Mouse (Mus musculus): Measurements from ENCODE around the gene Scn1a. TPM values are rescaled to one million over a fixed set of nuclear protein-coding genes. Genes with fewer than 3 reads are reported as not detected.

Gene Scn1a
- polyA plus RNA-seq, 1 experiment from 2014 or later = 2.7 TPM

DNA sequence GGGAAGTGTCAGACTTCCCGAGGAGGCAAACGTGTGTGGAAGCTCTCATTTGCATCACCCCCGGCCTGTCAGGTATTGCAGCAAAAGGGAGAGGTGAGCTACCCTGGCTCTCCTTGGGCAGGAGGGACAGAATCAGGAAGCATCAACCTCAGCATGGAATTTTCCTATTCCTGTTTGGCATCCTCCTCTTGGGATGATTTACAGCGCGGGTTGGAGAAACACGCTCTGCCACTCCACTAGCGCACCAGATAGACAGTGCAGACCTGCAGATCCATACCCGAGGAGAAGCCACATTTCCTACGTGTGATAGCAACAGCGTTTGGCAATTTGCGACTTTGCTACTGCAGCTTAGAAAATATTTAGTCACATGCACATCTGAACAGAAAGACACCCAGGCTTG lies 32.2 kb downstream of the Scn1a start:
- Histone ChIP-seq H3K27me3 (peaks cover 24% of the 10 kb centered on the region), H3K36me3 (no peaks in the 10 kb centered on the region), H3K27ac (no peak overlapping the region), H3K4me3 (peak overlapping the region; percentile 52), H3K4me2 (replicated peaks) (peak overlapping the region; percentile 82), H3K9me3 (no peaks in the 10 kb centered on the region), H3K4me1 (peaks cover 13% of the 10 kb centered on the region; the same call in 1 of the 2 replicates), H3K9ac (peak overlapping the region; percentile 39; the same call in 1 of the 2 replicates)
- WGBS = 14% methylated on average over 11 of the region's 11 CpGs
- ATAC-seq (ENCODE audit: low FRiP score, low read depth) = no peak

DNA sequence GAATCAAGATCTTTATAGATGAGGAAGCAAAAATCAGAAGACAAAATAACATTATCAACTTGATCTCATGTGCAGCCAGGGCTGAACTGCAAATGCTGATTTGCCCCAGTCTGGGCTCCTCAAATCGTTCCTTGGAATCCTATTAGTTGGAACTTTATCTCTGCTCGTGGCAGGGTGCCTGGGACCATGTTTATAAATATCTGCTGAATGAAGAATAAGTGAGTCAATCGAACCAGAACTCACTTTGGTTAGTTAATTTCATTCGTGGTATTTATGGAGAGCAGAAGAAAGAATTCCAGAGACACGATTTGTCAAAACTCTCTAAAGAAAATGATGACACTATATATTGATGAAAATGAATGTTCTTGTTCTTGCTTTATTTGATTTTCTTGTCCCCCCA lies 48.1 kb downstream of the Scn1a start:
- Histone ChIP-seq H3K36me3 (no peaks in the 10 kb centered on the region), H3K4me1 (no peaks in the 10 kb centered on the region), H3K27ac (no peak overlapping the region), H3K4me2 (replicated peaks) (no peak overlapping the region), H3K9me3 (no peaks in the 10 kb centered on the region), H3K27me3 (no peaks in the 10 kb centered on the region), H3K4me3 (no peak overlapping the region), H3K9ac (no peak overlapping the region)
- 82% methylated on average over 5 of the region's 5 CpGs for WGBS
- no peak for ATAC-seq (ENCODE audit: low FRiP score, low read depth)

DNA sequence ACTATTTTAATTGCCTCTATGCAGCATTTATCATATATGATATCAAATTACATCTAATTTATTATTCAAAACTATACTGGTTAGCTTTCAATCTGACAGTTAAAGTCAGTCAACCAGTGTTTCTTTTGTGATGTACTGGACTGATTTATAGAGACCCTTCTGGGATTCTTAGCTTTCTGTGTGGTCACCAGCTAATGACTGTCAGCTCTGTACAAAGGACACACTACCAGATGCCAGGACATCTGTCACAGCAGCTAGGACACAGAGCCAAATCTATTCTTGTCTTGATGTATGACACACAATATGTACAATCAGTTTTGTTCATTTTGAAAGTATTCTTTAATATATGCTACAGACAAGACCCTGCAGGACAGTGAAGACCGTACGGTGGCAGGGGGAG lies 72.7 kb downstream of the Scn1a start:
- Histone ChIP-seq H3K4me3 (no peak overlapping the region), H3K9me3 (no peaks in the 10 kb centered on the region), H3K4me1 (no peaks in the 10 kb centered on the region), H3K27me3 (no peaks in the 10 kb centered on the region), H3K27ac (no peak overlapping the region), H3K4me2 (replicated peaks) (no peak overlapping the region), H3K9ac (no peak overlapping the region), H3K36me3 (no peaks in the 10 kb centered on the region)
- ATAC-seq (ENCODE audit: low FRiP score, low read depth) = no peak
- 91% methylated on average over 2 of the region's 2 CpGs for WGBS

DNA sequence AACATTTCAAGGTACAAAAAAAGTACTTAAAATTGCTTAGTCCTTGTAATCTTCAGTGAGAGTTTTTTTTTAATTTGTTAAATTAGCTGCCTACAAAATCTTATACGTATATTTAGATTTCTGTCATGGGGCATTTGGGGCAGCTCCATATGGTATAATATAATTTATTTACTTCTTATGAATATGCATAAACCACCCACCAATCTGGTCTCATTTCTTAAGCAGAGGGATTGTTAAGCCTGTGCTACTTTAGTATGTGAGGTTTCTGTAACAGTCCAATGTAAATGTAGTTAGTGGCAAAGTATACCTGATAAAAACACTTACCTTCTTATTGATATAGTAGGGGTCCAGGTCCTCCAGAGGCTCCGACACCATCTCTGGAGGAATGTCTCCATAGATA lies 90.0 kb downstream of the Scn1a start:
- Histone ChIP-seq H3K9ac (no peak overlapping the region), H3K4me1 (no peaks in the 10 kb centered on the region), H3K9me3 (no peaks in the 10 kb centered on the region), H3K27ac (no peak overlapping the region), H3K4me3 (no peak overlapping the region), H3K36me3 (no peaks in the 10 kb centered on the region), H3K4me2 (replicated peaks) (no peak overlapping the region), H3K27me3 (no peaks in the 10 kb centered on the region)
- WGBS = 87% methylated on average over 2 of the region's 2 CpGs
- no peak for ATAC-seq (ENCODE audit: low FRiP score, low read depth)

DNA sequence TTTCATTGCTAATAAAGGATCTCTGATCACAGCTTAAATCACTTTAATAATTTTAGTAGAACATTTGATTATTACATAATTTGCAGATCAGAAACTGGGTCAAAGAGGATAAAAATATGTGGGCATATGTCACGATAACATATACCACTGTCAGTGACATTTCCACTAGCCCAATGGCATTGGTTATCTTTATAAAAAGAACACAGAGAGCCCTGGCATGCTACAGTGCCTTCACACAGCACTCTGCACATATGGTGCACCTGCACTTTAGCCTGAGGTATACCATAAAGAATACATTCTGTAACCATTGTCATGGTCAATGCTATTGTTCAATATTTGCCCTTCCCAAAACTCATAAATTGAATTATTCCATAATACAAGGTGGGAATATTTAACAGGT lies 94.0 kb downstream of the Scn1a start:
- Histone ChIP-seq H3K4me2 (replicated peaks) (no peak overlapping the region), H3K4me1 (no peaks in the 10 kb centered on the region), H3K27ac (no peak overlapping the region), H3K9me3 (no peaks in the 10 kb centered on the region), H3K4me3 (no peak overlapping the region), H3K9ac (no peak overlapping the region), H3K27me3 (no peaks in the 10 kb centered on the region), H3K36me3 (no peaks in the 10 kb centered on the region)
- WGBS = 90% methylated on average over 1 of the region's 1 CpGs
- ATAC-seq (ENCODE audit: low FRiP score, low read depth) = no peak

DNA sequence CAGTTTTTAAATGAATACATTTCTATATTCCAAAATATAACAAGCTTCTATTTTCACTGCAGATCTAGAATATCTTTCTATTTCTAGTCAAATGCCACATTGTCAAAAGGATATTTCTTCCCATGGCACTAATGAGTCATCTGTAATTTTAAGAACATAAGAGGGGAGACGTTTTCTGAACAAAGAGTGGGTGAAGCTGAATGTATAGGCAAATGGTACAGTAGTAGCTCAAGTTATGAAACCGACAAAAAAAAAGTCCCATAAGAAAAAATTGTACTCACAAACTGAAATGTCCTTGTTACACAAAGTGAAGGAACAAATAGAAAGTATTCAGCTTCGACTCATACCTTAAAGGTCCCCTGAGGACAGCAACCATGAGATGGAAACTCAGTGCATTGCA lies 94.5 kb downstream of the Scn1a start:
- no peaks in the 10 kb centered on the region for H3K27me3 ChIP-seq
- H3K4me3 ChIP-seq = no peak overlapping the region
- ATAC-seq (ENCODE audit: low FRiP score, low read depth) = no peak
- H3K4me2 ChIP-seq (replicated peaks) = no peak overlapping the region
- H3K9me3 ChIP-seq = no peaks in the 10 kb centered on the region
- H3K4me1 ChIP-seq = no peaks in the 10 kb centered on the region
- 79% methylated on average over 3 of the region's 3 CpGs for WGBS
- no peak overlapping the region for H3K9ac ChIP-seq
- H3K36me3 ChIP-seq = no peaks in the 10 kb centered on the region
- H3K27ac ChIP-seq = no peak overlapping the region

DNA sequence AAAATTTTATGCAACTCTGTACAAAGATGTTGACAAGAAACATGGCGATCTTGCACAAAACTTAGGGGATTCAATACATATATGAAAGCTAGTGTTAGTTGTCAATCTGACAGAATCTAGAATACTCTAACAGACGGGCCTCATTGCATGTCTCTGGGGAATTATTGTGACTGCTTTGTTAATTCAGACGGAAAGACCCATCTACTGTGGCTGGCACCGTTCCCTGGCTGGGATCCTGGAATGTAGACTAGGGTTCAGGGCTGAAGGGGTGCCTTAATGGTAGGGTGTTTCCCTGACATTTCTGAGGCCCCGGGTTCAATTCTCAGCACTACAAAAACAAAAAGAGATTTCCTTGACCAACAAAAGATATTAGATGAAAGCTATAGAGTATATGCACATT lies 103.2 kb downstream of the Scn1a start:
- H3K27me3 ChIP-seq = no peaks in the 10 kb centered on the region
- no peak overlapping the region for H3K9ac ChIP-seq
- WGBS = 75% methylated on average over 5 of the region's 5 CpGs
- no peak overlapping the region for H3K27ac ChIP-seq
- no peak overlapping the region for H3K4me2 ChIP-seq (replicated peaks)
- ATAC-seq (ENCODE audit: low FRiP score, low read depth) = no peak
- no peaks in the 10 kb centered on the region for H3K9me3 ChIP-seq
- no peaks in the 10 kb centered on the region for H3K4me1 ChIP-seq
- no peak overlapping the region for H3K4me3 ChIP-seq
- H3K36me3 ChIP-seq = no peaks in the 10 kb centered on the region

DNA sequence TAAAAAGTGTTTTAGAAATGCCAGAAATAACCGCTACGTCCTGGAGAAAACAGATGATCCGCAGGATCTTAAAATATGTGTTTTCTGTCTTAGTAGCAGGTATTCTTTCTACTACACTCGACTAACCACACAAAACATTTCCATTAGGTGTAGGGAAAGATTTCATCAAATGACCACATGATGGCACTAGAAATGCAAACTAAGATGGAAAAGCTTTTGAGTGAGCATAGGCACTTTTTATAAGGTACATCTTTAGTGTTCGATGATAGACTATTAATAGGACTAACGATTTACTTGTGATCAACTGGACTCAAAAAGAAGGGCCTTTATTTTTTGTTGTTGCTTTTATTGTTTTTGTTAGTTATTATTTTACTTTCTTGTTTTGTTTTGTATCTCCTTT lies 104.2 kb downstream of the Scn1a start:
- WGBS = 74% methylated on average over 6 of the region's 6 CpGs
- no peak for ATAC-seq (ENCODE audit: low FRiP score, low read depth)
- Histone ChIP-seq H3K27me3 (no peaks in the 10 kb centered on the region), H3K27ac (no peak overlapping the region), H3K9ac (no peak overlapping the region), H3K36me3 (no peaks in the 10 kb centered on the region), H3K4me2 (replicated peaks) (no peak overlapping the region), H3K4me1 (no peaks in the 10 kb centered on the region), H3K4me3 (no peak overlapping the region), H3K9me3 (no peaks in the 10 kb centered on the region)

DNA sequence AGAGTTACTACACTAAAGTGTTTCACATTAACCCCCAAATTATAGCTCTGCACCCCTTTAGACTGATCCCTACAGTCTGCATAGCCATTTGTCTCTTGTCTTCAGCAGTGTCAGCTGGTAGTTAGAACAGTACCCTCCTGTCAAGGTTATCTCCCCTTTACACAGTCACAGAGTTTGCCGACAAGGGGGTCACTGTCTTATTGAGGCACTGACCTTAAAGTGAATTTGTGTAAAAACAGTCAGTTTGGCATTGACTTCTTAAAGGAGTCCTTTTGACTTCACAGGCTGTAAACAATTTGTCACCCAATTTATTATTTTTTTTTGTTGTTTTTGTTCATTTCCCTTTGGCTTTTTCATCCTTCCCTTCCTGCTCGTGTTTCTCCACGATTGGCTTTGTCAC lies 168.1 kb downstream of the Scn1a start:
- Histone ChIP-seq H3K36me3 (no peaks in the 10 kb centered on the region), H3K27me3 (no peaks in the 10 kb centered on the region), H3K9me3 (no peaks in the 10 kb centered on the region), H3K27ac (no peak overlapping the region), H3K4me2 (replicated peaks) (no peak overlapping the region), H3K4me3 (no peak overlapping the region), H3K9ac (no peak overlapping the region), H3K4me1 (no peaks in the 10 kb centered on the region)
- WGBS = 80% methylated on average over 3 of the region's 3 CpGs
- no peak for ATAC-seq (ENCODE audit: low FRiP score, low read depth)

DNA sequence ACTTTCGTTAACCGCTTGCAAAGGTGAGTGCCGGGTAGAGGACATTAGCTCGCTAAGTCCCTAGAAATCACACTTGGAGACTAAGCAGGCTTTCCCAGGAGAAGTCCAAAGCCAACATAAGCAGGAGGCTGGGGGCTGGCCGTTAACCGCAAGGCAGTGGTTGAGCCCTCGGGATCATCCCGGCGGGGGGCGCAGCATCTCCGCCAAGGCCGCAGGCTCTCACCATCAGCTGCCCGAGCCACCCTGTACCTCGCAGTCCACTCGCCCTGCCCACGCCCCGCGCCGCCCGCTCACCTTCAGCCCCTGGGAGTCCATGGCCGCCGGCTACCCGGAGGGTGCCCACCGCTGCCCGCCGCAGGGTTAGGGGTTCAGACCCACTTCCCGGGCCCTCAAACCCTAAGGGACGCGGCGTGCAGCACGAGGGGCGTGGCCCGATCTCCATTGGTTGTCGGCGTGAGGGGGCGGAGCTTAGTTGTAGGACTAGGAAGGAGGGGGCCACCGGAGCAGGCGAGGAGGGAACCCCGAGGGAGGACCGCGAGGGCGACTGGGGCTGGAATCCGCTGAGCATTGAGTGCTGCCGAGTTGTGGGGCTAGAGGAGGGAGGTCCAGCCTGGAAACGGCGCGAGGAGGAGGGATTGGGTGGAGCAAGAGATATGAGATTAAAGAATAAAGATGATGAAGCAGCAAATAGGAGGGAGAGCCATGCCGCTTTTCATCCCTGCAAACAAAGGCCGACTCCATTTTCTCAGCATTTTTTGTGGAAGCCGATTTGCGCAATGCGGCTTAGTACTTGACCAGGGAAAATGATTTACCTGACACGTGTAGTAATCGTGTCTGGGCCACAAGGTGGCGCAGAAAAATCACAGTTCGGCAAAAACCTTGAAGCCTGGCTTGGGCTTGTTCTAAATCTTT lies 184.2 kb downstream of the Scn1a start, which contains the start of gene Ttc21b:
Gene Ttc21b, minus strand, starts transcription at position 398 of the 912 bp plus-strand sequence.
- peaks cover 7% of the 10 kb centered on the region for H3K36me3 ChIP-seq
- peak within 1 kb of the TSS; percentile 79 for H3K9ac ChIP-seq
- H3K27ac ChIP-seq = peak within 1 kb of the TSS; percentile 67; the same call in 1 of the 2 replicates
- H3K9me3 ChIP-seq = no peaks in the 10 kb centered on the region
- no peaks in the 10 kb centered on the region for H3K27me3 ChIP-seq
- WGBS = under 1% methylated on average over 52 of the region's 56 CpGs
- H3K4me3 ChIP-seq = peak within 1 kb of the TSS; percentile 72
- peak within 1 kb of the TSS; percentile 68 for H3K4me2 ChIP-seq (replicated peaks)
- ATAC-seq (ENCODE audit: low FRiP score, low read depth) = peak; percentile 98
- H3K4me1 ChIP-seq = peaks cover 11% of the 10 kb centered on the region; the same call in 1 of the 2 replicates

DNA sequence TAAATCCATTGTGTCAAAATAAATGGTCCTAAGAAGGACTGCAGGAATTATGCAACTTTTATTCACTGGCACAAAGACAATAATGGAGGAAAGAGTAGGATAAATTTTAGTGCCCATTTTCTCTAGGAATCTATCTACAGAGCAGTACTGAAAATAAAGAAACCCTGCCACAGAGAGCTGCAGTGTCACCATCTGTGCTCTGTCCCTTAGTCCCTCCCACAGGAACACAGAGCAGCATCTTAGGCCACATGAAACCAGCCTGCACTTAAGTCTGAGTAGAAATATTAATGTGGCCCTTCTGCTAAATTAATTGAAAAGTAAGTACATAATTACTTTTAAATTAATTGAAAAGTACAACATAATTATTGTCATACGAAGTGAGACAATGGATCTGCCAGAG lies 196.6 kb downstream of the Scn1a start:
- Histone ChIP-seq H3K27me3 (no peaks in the 10 kb centered on the region), H3K4me3 (no peak overlapping the region), H3K4me2 (replicated peaks) (no peak overlapping the region), H3K36me3 (peaks cover 50% of the 10 kb centered on the region), H3K27ac (no peak overlapping the region), H3K4me1 (no peaks in the 10 kb centered on the region), H3K9ac (no peak overlapping the region), H3K9me3 (no peaks in the 10 kb centered on the region)
- no peak for ATAC-seq (ENCODE audit: low FRiP score, low read depth)
- WGBS = 81% methylated on average over 1 of the region's 1 CpGs

DNA sequence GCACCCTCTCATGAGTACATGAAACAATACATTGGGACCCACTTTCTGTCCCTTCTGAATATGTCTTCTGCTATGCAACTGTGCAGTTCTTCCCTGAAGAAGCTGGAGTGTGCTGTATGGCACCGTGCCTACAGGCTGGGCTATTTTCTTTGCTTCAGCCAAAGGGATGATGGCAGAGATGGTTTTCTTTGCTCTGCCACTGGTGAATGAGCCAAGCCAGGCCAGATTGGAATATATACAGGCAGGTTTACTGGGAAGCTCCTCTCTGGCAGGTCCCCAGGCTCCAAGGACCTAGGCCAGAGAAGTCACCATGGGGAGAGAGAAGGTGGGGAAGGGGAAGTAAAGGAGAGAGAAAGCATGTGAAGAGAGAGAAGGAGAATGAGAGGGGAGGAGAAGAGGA lies 200.3 kb downstream of the Scn1a start:
- H3K9ac ChIP-seq = no peak overlapping the region
- H3K27ac ChIP-seq = no peak overlapping the region
- no peak for ATAC-seq (ENCODE audit: low FRiP score, low read depth)
- H3K9me3 ChIP-seq = no peaks in the 10 kb centered on the region
- WGBS = 94% methylated on average over 1 of the region's 1 CpGs
- H3K27me3 ChIP-seq = no peaks in the 10 kb centered on the region
- H3K36me3 ChIP-seq = peaks cover 41% of the 10 kb centered on the region
- no peaks in the 10 kb centered on the region for H3K4me1 ChIP-seq
- no peak overlapping the region for H3K4me2 ChIP-seq (replicated peaks)
- no peak overlapping the region for H3K4me3 ChIP-seq

DNA sequence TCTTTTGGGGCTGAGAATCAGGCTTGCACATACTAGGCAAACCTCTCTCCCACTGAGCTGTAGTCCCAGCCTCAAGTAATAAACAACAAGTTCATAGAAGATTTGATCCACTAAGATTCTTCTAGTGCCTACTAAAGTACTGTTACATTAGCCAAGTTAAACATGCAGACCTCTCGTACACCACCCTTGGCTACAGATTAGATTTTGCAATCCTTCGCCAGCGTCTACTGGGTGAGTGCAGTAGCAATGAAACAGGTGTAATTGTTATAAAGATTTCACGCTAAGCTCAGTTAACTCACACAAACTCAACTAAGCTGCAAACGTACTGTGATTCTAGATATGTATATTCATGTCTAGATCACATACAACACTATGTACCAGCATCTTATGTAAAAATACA lies 201.8 kb downstream of the Scn1a start:
- H3K9me3 ChIP-seq = no peaks in the 10 kb centered on the region
- WGBS = 91% methylated on average over 5 of the region's 5 CpGs
- H3K4me1 ChIP-seq = no peaks in the 10 kb centered on the region
- peaks cover 43% of the 10 kb centered on the region for H3K36me3 ChIP-seq
- H3K27me3 ChIP-seq = no peaks in the 10 kb centered on the region
- H3K9ac ChIP-seq = no peak overlapping the region
- H3K4me3 ChIP-seq = no peak overlapping the region
- H3K4me2 ChIP-seq (replicated peaks) = no peak overlapping the region
- no peak overlapping the region for H3K27ac ChIP-seq
- ATAC-seq (ENCODE audit: low FRiP score, low read depth) = no peak
